Mouse (Mus musculus): ENCODE results near the gene Plin5. TPM values are rescaled to one million over a fixed set of nuclear protein-coding genes. Genes with fewer than 3 reads are reported as not detected.
"Not testable (repeated sequence)": the region's sequence is repeated elsewhere in the genome, so short reads cannot be mapped to it uniquely, and the experiment has no call there.

Gene Plin5
- total and polyA plus RNA-seq, 3 experiments = not detected

DNA sequence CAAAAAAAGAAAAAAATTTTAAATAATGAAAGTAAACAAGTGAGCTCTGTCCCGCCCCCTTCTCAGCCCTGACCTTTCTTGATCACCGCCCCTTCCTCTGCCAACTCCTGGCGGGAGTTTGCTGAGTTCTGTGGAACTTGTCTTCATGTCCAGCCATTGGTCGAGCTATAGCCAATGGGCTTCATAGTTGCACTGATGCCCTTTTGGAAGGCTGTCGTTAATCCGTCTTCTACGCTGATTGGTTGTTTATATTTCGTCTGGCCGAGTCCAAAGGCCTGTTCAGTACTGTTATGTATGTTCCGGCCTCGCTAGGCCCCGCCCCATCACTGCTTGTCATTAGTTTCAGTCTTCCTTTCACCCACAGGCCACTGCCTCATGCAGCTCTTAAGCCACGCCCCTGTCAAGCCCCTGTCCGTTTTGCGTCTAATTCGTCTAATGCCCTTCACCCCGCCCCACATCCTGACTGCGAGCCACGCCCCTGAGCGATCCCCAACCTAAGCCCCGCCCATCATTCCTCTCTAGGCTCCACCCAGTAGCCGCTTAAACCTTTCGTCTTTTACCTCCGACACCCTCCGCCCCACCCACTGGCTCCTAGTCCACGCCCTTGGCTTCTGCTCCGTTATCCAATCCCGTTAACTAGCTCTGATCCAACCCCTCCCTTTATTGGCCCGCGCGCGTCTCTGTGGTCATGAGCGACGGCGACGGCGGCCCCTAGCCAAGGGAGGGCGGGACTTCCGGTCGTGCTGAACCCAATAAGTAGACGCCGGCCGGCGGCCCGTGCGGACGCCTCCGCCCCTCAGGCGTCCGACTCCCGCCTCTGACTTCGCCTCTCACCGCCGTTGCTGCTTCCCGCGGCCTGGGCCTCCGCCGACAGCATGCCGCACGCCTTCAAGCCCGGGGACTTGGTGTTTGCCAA is 38.3 kb downstream of the Plin5 start, which contains the start of gene Hdgfl2 (continued):
- TF ChIP-seq KAT2A (IDR thresholded peaks at IDR 0.05; ENCODE audit: insufficient replicate concordance, low read length) (peak; percentile 56; the same call in 1 of the 2 replicates), GABPA (IDR thresholded peaks at IDR 0.05; ENCODE audit: insufficient replicate concordance, low read depth, low read length) (no peak), NELFE (IDR thresholded peaks at IDR 0.05; ENCODE audit: low read depth, low read length) (peak; percentile 94), UBTF (IDR thresholded peaks at IDR 0.05; ENCODE audit: low read depth, low read length) (no peak), POLR2A (IDR thresholded peaks at IDR 0.05; ENCODE audit: low read depth, low read length) (peak; percentile 97), ZMIZ1 (IDR thresholded peaks at IDR 0.05; ENCODE audit: low read depth, low read length) (peak; percentile 78), ELF1 (IDR thresholded peaks at IDR 0.05; ENCODE audit: low read depth, low read length) (peak; percentile 70), JUND (conservative IDR thresholded peaks at IDR 0.05; ENCODE audit: low read depth, low read length) (no peak), CHD2 (IDR thresholded peaks at IDR 0.05; ENCODE audit: low read length) (peak; percentile 92), CHD1 (IDR thresholded peaks at IDR 0.05; ENCODE audit: low read depth, low read length) (no peak), USF1 (IDR thresholded peaks at IDR 0.05; ENCODE audit: low read depth, low read length) (no peak), NRF1 (IDR thresholded peaks at IDR 0.05; ENCODE audit: low read depth, low read length) (peak; percentile 56)

DNA sequence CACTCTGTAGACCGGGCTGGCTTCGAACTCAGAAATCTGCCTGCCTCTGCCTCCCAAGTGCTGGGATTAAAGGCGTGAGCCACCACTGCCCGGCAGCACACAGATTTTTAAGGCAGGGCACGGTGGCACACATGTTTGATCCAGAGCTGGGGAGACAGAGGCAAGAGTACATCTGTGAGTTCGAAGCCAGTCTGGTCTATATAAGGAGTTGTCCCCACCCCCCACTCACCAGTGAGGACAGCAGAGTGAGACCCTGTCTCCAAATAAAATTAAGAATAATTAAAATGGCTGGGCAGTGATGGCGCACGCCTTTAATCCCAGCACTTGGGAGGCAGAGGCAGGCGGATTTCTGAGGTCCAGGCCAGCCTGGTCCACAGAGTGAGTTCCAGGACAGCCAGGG is 39.0 kb downstream of the Plin5 start:
- peak overlapping the region; percentile 42; the same call in 1 of the 2 replicates for H3K9ac ChIP-seq (ENCODE audit: insufficient read depth, low read depth)
- peak overlapping the region in 2 of 3 experiments; percentile 46 to 50 for H3K4me3 ChIP-seq (replicated peaks in 1 of 3; ENCODE audit: low read depth in 2 of 3, low read length in 2 of 3, poor library complexity in 1 of 3)
- H3K4me1 ChIP-seq (ENCODE audit: control insufficient read depth in 1 of 2, insufficient read depth in 2 of 2) = peaks cover 3 to 52% of the 10 kb centered on the region in 2 experiments; a peak in 3 of 4 replicates
- peaks cover 20% of the 10 kb centered on the region for H3K79me2 ChIP-seq (replicated peaks; ENCODE audit: control insufficient read depth, extremely low read depth, insufficient read depth, poor library complexity, severe bottlenecking)
- peak overlapping the region; percentile 34 for H3K4me2 ChIP-seq (ENCODE audit: insufficient read depth, low read depth, poor library complexity, severe bottlenecking)
- H3K27me3 ChIP-seq (replicated peaks); H3K9me3 ChIP-seq (replicated peaks; ENCODE audit: low read length); DNase-seq (ENCODE audit: extremely low read depth); H3K27ac ChIP-seq (ENCODE audit: insufficient read depth, low read depth); dilution Hi-C loops (cut with MboI; ENCODE audit: extremely low pct_ligation_motif_present, extremely low pct_unique_long_range_greater_than_20kb, low sequenced_read_pairs): not testable (repeated sequence)
- in situ Hi-C loops (cut with MboI; ENCODE audit: low pct_ligation_motif_present, low pct_unique_long_range_greater_than_20kb, low sequenced_read_pairs) = loop anchor here (5.0 kb wide), 1 partner anchor 36 kb away; the partner anchor contains the start of gene Chaf1a
- peaks cover 2 to 18% of the 10 kb centered on the region in 2 experiments for H3K36me3 ChIP-seq (replicated peaks in 1 of 2; ENCODE audit: control insufficient read depth in 1 of 2, insufficient read depth in 1 of 2, low read length in 1 of 2)

DNA sequence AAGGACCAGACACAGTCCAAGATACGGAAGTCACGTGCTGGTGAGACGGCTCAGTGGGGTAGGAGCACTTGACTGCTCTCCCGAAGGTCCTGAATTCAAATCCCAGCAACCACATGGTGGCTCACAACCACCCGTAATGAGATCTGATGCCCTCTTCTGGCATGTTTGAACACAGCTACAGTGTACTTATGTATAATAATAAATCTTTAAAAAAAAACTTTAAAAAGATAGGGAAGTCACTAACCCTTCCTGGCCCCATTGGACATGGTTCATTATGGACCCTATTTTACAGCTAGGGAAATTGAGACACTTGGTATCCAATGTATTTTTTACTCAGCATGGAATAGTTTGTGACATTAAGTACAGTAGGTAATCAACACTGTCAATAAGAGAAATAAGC is 39.9 kb downstream of the Plin5 start:
- H3K27me3 ChIP-seq (replicated peaks) = no peaks in the 10 kb centered on the region
- DNase-seq (ENCODE audit: extremely low read depth) = no peak
- H3K9me3 ChIP-seq (replicated peaks; ENCODE audit: low read length) = no peaks in the 10 kb centered on the region
- dilution Hi-C loops (cut with MboI; ENCODE audit: extremely low pct_ligation_motif_present, extremely low pct_unique_long_range_greater_than_20kb, low sequenced_read_pairs) = no loop called here
- peaks cover 20% of the 10 kb centered on the region for H3K79me2 ChIP-seq (replicated peaks; ENCODE audit: control insufficient read depth, extremely low read depth, insufficient read depth, poor library complexity, severe bottlenecking)
- H3K9ac ChIP-seq (ENCODE audit: insufficient read depth, low read depth) = no peak overlapping the region
- TF ChIP-seq CTCF (conservative IDR thresholded peaks at IDR 0.05 in 1 of 2, IDR thresholded peaks at IDR 0.05 in 1 of 2; ENCODE audit: low read depth in 2 of 2, low read length in 2 of 2) (peak in 1 of 2 experiments; percentile 5; a peak in 1 of 4 replicates), GABPA (IDR thresholded peaks at IDR 0.05; ENCODE audit: insufficient replicate concordance, low read depth, low read length) (no peak), USF1 (IDR thresholded peaks at IDR 0.05; ENCODE audit: low read depth, low read length) (no peak)
- no peak overlapping the region for H3K4me3 ChIP-seq (replicated peaks in 1 of 3; ENCODE audit: low read depth in 2 of 3, low read length in 2 of 3, poor library complexity in 1 of 3)
- H3K4me1 ChIP-seq (ENCODE audit: control insufficient read depth in 1 of 2, insufficient read depth in 2 of 2) = peaks cover 3 to 46% of the 10 kb centered on the region in 2 experiments; a peak in 3 of 4 replicates
- in situ Hi-C loops (cut with MboI; ENCODE audit: low pct_ligation_motif_present, low pct_unique_long_range_greater_than_20kb, low sequenced_read_pairs) = loop anchor here (5.0 kb wide), 1 partner anchor 35 kb away; the partner anchor contains the start of gene Chaf1a
- no peak overlapping the region for H3K27ac ChIP-seq (ENCODE audit: insufficient read depth, low read depth)
- H3K36me3 ChIP-seq (replicated peaks in 1 of 2; ENCODE audit: control insufficient read depth in 1 of 2, insufficient read depth in 1 of 2, low read length in 1 of 2) = peaks cover 5 to 18% of the 10 kb centered on the region in 2 experiments
- H3K4me2 ChIP-seq (ENCODE audit: insufficient read depth, low read depth, poor library complexity, severe bottlenecking) = no peak overlapping the region

Data from CH12.LX (cell line).